Mouse (Mus musculus) midbrain, embryonic 16.5 days (tissue): ENCODE measurements around the gene Piwil4. TPM values are rescaled to one million over a fixed set of nuclear protein-coding genes. Genes with fewer than 3 reads are reported as not detected.

Source experiments
- ATAC-seq: fragments of 200-750 bp; cut with Nextera tagmentation; 2 replicates; pipeline ENCODE4 v1.8.0; 2017; ENCODE audit warnings: moderate TSS enrichment
- H3K27ac ChIP-seq: fragments of 300-500 bp; sonication (generic); 2 replicates; pipeline ENCODE4 v1.5.1; 2014; ENCODE audit warnings: mild to moderate bottlenecking, low read length, mixed read lengths
- H3K27me3 ChIP-seq: fragments of 300-500 bp; sonication (generic); 2 replicates; pipeline ENCODE4 v1.6.1; 2014; ENCODE audit warnings: low read depth, low read length, mixed read lengths; ENCODE audit not compliant: control insufficient read depth, insufficient read depth
- H3K36me3 ChIP-seq: fragments of 300-500 bp; sonication (generic); 2 replicates; pipeline ENCODE4 v1.6.1; 2014; ENCODE audit warnings: mild to moderate bottlenecking, low read length, moderate library complexity, mixed read lengths; ENCODE audit not compliant: control insufficient read depth, insufficient read depth
- H3K4me1 ChIP-seq: fragments of 300-500 bp; sonication (generic); 2 replicates; pipeline ENCODE4 v1.6.1; 2014; ENCODE audit warnings: mild to moderate bottlenecking, low read length, mixed read lengths; ENCODE audit not compliant: control insufficient read depth, insufficient read depth
- H3K4me2 ChIP-seq: fragments of 300-500 bp; sonication (generic); 2 replicates; pipeline ENCODE4 v1.6.1; 2014; ENCODE audit warnings: mild to moderate bottlenecking, low read length, mixed read lengths
- H3K4me3 ChIP-seq: fragments of 300-500 bp; sonication (generic); 2 replicates; pipeline ENCODE4 v1.5.1; 2014; ENCODE audit warnings: low read depth, mild to moderate bottlenecking, low read length, moderate library complexity, mixed read lengths
- H3K9ac ChIP-seq: fragments of 300-500 bp; sonication (generic); 2 replicates; pipeline ENCODE4 v1.6.1; 2014; ENCODE audit warnings: low read depth, low read length, mixed read lengths
- H3K9me3 ChIP-seq: fragments of 300-500 bp; sonication (generic); replicated peaks from 2 replicates; pipeline ENCODE4 v1.6.1; 2014; ENCODE audit warnings: mild to moderate bottlenecking, low read length, mixed read lengths; ENCODE audit not compliant: control insufficient read depth, poor library complexity, severe bottlenecking
- WGBS: fragments of 180-500 bp; shearing (Covaris S2); extraction: QIAGEN DNeasy Blood & Tissue Kit; methylation state at CpG from one replicate; pipeline ENCODE4 v1.1.7; 2014; 5-methylcytosine and 5-hydroxymethylcytosine counted together
- polyA plus RNA-seq: library from polyadenylated mRNA; unstranded; fragments of >200 nt; fragmentation: Nextera tagmentation; extraction: Ambion mirVana; gene quantifications from 2 replicates; pipeline ENCODE4 v1.2.1, GENCODE M21; 2015

Gene Piwil4
- polyA plus RNA-seq, 1 experiment from 2014 or later = 0.34 TPM

GRCm38 (mm10) chr9:14764765-14765164, 24.2 kb upstream of the Piwil4 start:
- Histone ChIP-seq H3K4me3 (no peak overlapping the region), H3K36me3 (no peaks in the 10 kb centered on the region), H3K4me1 (no peaks in the 10 kb centered on the region), H3K27ac (no peak overlapping the region), H3K27me3 (no peaks in the 10 kb centered on the region), H3K9me3 (no peaks in the 10 kb centered on the region), H3K9ac (no peak overlapping the region), H3K4me2 (no peak overlapping the region)
- WGBS = 27% methylated on average over 7 of the region's 7 CpGs
- ATAC-seq = peak; percentile 59; the same call in 1 of the 2 replicates

GRCm38 (mm10) chr9:14759261-14759660, 18.7 kb upstream of the Piwil4 start:
- no peak for ATAC-seq
- Histone ChIP-seq H3K9ac (no peak overlapping the region), H3K4me3 (no peak overlapping the region), H3K4me1 (no peaks in the 10 kb centered on the region), H3K9me3 (no peaks in the 10 kb centered on the region), H3K27ac (no peak overlapping the region), H3K4me2 (no peak overlapping the region), H3K27me3 (no peaks in the 10 kb centered on the region), H3K36me3 (no peaks in the 10 kb centered on the region)

- no peak for ATAC-seq
- WGBS = 73% methylated on average over 7 of the region's 7 CpGs
Measured at GRCm38 (mm10) chr9:14758590-14758989, 18.1 kb upstream of the Piwil4 start.

GRCm38 (mm10) chr9:14754469-14754868, 13.9 kb upstream of the Piwil4 start:
- WGBS = 91% methylated on average over 3 of the region's 3 CpGs
- no peak for ATAC-seq

More at GRCm38 (mm10) chr9:14758590-14758989, 18.1 kb upstream of the Piwil4 start:
- Histone ChIP-seq H3K27ac (no peak overlapping the region), H3K9ac (no peak overlapping the region), H3K27me3 (no peaks in the 10 kb centered on the region), H3K36me3 (no peaks in the 10 kb centered on the region), H3K4me1 (no peaks in the 10 kb centered on the region), H3K9me3 (no peaks in the 10 kb centered on the region), H3K4me3 (no peak overlapping the region), H3K4me2 (no peak overlapping the region)

GRCm38 (mm10) chr9:14753947-14754346, 13.4 kb upstream of the Piwil4 start:
- Histone ChIP-seq H3K9ac (no peak overlapping the region), H3K4me1 (peaks cover 8% of the 10 kb centered on the region; the same call in 1 of the 2 replicates), H3K4me2 (no peak overlapping the region), H3K27me3 (peaks cover 8% of the 10 kb centered on the region; the same call in 1 of the 2 replicates), H3K36me3 (no peaks in the 10 kb centered on the region), H3K27ac (no peak overlapping the region), H3K4me3 (no peak overlapping the region), H3K9me3 (no peaks in the 10 kb centered on the region)
- ATAC-seq = no peak

More at GRCm38 (mm10) chr9:14754469-14754868, 13.9 kb upstream of the Piwil4 start:
- Histone ChIP-seq H3K9me3 (no peaks in the 10 kb centered on the region), H3K4me2 (no peak overlapping the region), H3K4me1 (peaks cover 8% of the 10 kb centered on the region; the same call in 1 of the 2 replicates), H3K4me3 (no peak overlapping the region), H3K9ac (no peak overlapping the region), H3K27me3 (peaks cover 8% of the 10 kb centered on the region; the same call in 1 of the 2 replicates), H3K36me3 (no peaks in the 10 kb centered on the region), H3K27ac (no peak overlapping the region)

- Histone ChIP-seq H3K4me3 (peak within 1 kb of the TSS; percentile 58), H3K36me3 (no peaks in the 10 kb centered on the region), H3K9ac (peak within 1 kb of the TSS; percentile 76), H3K27ac (no peak within 1 kb of the TSS; the same call in 1 of the 2 replicates), H3K27me3 (peaks cover 8% of the 10 kb centered on the region; the same call in 1 of the 2 replicates), H3K9me3 (no peaks in the 10 kb centered on the region), H3K4me2 (peak within 1 kb of the TSS; percentile 94), H3K4me1 (peaks cover 8% of the 10 kb centered on the region; the same call in 1 of the 2 replicates)
- peak; percentile 86 for ATAC-seq
- under 1% methylated on average over 27 of the region's 28 CpGs for WGBS
Measured at GRCm38 (mm10) chr9:14752001-14752522, 11.5 kb upstream of the Piwil4 start, which contains the start of gene Fut4. Gene Fut4 (minus strand): TSS chr9:14752393.

GRCm38 (mm10) chr9:14751503-14752000, 11.0 kb upstream of the Piwil4 start:
- under 1% methylated on average over 50 of the region's 50 CpGs for whole genome bisulfite sequencing
- peak; percentile 89 for ATAC-seq

GRCm38 (mm10) chr9:14750901-14751502, 10.5 kb upstream of the Piwil4 start:
- H3K4me1 ChIP-seq = peaks cover 8% of the 10 kb centered on the region; the same call in 1 of the 2 replicates
- H3K27me3 ChIP-seq = peaks cover 8% of the 10 kb centered on the region; the same call in 1 of the 2 replicates
- no peak overlapping the region for H3K27ac ChIP-seq
- WGBS = 57% methylated on average over 42 of the region's 42 CpGs
- peak overlapping the region; percentile 94 for H3K4me2 ChIP-seq
- peak overlapping the region; percentile 58 for H3K4me3 ChIP-seq
- H3K9me3 ChIP-seq = no peaks in the 10 kb centered on the region
- peak; percentile 32 for ATAC-seq
- no peaks in the 10 kb centered on the region for H3K36me3 ChIP-seq
- peak overlapping the region; percentile 76 for H3K9ac ChIP-seq

More at GRCm38 (mm10) chr9:14751503-14752000, 11.0 kb upstream of the Piwil4 start:
- H3K27me3 ChIP-seq = peaks cover 8% of the 10 kb centered on the region; the same call in 1 of the 2 replicates
- peak overlapping the region; percentile 58 for H3K4me3 ChIP-seq
- peak overlapping the region; percentile 76 for H3K9ac ChIP-seq
- no peaks in the 10 kb centered on the region for H3K36me3 ChIP-seq
- H3K27ac ChIP-seq = no peak overlapping the region; the same call in 1 of the 2 replicates
- H3K4me2 ChIP-seq = peak overlapping the region; percentile 94
- H3K4me1 ChIP-seq = peaks cover 8% of the 10 kb centered on the region; the same call in 1 of the 2 replicates
- H3K9me3 ChIP-seq = no peaks in the 10 kb centered on the region
